Mouse (Mus musculus): ENCODE results near the gene Ifnlr1.
"Not testable (repeated sequence)": the region's sequence is repeated elsewhere in the genome, so short reads cannot be mapped to it uniquely, and the experiment has no call there.

The Ifnlr1 gene

DNA sequence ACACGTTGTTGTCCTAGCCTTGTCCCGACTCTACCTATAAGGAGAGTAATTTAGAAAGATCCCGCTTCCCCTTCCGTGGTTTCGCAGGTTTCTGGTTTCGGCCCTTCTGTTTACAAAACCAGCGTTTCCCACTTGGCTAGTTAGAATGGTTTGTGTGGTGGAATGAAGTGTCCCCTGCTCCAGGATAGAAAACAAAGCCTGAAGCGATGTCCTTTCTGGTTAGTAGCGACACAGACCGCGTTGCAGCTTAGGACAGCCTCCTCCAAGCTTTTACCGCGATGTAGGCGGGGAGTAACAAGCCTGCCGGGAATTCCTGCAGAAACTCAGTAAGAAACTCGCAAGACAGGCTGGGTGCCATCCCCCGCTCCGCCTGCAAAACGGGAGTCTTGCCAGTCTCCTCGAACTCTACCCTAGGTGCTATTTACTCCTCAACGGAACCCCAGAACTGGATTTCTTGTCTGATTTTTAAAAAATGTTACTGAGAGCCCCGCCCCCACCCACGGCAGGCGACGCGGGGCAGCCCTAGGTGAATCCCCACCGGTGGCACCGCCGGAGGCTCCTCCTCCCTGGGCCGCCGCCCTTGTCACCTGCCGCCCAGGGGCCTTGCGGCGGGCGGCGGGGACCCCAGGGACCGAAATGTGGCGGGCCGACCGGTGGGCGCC, at the start of gene Ifnlr1:
Gene Ifnlr1 (plus strand): TSS at position 382 of the 662 bp plus-strand sequence.
- DNase-seq (ENCODE audit: low read depth, low spot score): no peak

DNA sequence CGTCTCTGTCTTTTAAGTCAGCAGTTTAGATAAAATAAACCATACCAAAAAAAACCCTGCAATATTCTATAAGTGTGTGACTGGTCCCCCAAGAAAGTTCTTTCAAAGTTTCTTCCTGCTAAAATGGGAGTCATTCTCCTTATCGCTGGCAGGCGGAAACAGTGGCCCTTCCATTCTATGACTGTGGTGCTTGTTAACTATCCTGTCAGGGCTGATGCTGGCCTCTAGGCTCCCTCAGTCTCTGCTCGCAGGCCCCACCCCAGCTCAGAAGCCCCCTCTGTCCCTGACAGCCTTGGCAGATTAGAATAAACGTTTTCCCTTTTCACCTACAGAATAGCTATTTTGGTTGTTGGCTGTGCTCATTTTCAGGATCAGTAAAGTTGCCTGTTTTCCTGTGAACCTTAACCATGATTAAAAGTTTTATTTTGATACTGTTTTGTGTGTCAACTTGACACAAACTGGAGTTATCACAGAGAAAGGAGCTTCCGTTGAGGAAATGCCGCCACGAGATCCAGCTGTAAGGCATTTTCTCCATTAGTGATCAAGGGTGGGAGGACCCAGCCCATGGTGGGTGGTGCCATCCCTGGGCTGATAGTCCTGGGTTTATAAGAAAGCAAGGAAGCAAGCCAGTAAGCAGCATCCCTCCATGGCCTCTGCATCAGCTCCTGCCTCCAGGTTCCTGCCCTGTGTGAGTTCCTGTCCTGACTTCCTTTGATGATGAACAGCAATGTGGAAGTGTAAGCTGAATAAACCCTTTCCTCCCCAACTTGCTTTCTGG, 44.6 kb upstream of the Ifnlr1 start:
- not testable (repeated sequence) for DNase-seq (ENCODE audit: low read depth, low spot score)

DNA sequence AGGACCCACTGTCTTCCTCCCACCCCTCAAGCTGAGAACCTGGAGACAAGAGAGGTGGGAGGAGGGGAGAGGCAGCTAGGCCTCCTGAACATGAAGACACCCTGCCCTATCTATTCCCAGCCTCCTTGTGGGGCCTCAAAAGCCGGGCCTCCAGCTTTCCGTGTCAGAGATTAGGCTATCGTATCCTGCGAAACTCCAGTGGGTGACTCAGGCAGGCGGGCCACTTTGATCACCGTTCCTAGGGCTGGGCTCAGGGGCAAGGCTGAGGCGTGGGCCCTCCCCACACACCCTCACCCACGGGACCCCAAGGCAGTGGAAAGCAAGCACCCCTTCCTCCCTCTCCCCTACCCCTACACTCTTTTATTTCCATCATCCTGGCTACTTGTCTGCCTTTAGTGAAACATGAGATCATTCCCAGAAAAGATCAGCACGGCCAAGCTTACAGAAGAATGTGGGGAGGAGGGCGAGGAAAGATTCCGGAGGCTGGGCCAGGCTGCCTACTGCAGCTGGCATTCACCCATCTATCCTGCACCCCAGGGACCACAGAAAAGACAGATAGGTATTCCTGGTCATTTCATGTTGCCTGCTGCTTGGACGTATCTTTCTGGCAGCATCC, 41.0 kb upstream of the Ifnlr1 start:
- DNase-seq (ENCODE audit: low read depth, low spot score): no peak

DNA sequence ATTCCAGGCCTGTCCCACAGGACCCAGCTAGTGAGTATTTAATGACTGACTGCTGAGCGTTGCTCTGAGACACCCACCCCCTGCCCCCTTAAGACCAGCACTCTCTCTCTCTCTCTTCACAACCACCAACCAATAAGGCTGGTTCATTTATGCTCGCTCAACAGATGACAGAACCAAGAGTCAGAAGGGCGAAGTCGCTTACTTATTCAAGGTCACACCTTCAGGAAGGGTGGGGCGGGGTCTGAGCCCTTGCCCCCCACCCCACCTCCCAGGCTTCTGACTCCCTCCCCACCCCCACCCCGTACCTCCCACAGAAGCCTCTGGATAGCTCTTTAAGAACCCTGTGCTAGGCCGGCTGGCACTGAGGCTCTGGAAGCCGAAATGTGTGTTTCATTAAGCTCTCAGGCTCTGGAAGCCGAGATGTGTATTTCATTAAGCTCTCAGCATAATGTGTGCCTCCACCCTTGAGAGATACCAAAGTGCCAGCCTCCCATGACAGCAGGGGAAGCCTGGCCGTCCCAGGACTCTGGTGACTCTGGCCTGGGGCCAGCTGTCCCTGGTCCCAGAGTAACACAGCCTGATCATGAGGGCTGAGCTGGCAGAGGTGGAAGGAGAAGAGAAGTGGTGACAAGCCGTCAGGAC, 33.0 kb upstream of the Ifnlr1 start:
- DNase-seq (ENCODE audit: low read depth, low spot score): no peak

DNA sequence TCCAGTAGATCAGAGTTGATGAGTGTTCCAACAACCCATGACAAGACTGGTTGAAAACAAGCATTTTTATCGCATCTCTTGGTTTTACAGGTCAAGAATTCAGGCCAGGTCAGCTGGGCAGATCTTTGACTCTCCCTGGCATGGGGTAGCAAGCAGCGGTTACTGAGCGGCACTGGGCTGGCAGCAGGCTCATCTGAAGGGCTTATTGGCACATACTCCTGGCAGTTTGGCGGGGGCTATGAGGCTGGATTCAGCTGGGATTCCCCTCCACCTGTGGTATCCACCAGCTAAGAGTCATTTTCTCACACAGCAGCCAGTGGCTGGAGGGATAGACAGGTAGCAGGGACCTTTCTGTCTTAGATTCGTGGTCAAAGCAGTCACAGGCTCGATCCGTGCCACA, 32.1 kb upstream of the Ifnlr1 start:
- DNase-seq (ENCODE audit: low read depth, low spot score): no peak

DNA sequence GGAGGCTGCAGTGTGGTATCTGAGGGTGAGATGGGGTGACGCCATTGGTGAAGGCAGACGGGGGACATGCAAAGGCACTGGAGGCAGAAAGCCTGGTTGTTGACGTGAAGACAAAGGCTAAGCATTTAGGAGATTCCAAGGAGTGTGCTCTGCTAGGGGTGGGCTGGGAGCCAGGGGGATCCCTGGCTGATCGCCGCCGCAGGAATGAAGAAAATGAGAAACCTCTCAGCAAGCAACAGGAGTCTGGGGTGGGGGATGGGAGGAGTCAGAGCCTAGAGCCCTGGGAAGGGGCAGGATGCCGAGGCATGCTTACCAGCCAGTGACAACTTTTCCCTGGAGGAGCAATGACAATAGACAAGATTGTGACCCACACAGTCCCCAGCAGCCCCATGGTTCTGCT, 30.6 kb upstream of the Ifnlr1 start:
- DNase-seq (ENCODE audit: low read depth, low spot score): no peak

DNA sequence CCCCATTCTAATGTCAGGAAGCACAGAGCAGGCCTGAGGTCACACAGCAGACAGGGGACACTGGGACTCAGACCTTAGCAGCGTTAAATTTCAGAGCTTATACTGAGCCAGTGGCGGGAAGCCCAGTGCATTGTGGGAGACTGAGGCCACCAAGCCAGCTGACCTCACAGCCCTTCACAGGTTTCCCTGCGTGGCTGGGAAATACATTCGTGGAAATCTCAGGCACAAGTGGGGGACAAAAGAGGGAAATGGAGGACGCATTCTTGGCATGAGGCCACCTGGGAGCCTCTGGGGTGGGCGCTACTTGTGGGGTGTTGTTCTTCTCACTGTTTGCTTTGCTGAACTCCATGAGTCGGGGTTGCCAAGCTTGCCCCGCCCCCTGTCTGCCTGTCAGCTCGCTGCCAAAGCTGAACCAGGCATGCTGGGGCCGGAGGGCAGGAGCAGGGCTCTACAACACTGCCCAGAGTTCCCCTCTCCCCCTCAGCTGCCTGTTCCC, 29.9 kb upstream of the Ifnlr1 start:
- DNase-seq (ENCODE audit: low read depth, low spot score): no peak

DNA sequence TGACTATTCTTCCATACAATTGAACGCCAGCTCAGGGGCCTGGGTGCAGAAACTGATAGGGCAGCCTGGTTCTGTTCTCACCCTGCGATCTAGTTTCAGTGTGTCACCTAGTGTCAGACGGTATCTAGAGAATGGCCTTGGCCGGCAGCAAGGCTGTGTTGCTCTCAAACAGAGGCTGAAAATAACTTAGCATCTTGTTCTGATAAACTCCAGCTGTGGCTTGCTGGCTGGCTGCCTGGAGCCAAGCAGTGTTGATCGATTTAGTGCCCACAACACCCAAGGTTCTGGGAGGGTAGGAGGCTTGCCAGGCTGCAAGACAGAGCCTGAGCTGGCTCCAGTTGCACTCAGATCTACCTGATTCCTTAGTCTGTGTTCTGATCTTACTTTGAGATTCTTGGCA, 27.6 kb upstream of the Ifnlr1 start:
- no peak for DNase-seq (ENCODE audit: low read depth, low spot score)

DNA sequence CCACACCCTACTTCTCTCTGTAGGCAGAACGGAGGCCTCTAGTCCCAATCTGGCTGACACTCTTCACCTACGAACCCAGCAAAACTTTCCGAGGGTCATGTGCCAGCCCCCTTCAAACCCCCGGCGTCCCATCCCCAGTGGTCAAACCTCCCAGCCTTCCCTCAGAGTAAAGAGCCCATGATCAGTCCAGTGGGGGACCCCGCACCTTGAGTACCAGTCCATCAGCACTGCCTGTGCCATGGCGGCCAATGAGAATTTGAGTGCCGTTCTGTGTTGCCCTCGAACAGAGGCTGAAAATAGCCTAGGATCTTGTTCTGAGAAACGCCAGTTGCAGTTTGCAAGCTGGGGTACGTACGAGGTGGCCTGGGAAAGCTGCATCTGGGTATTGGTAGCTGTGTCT, 27.2 kb upstream of the Ifnlr1 start:
- no peak for DNase-seq (ENCODE audit: low read depth, low spot score)

DNA sequence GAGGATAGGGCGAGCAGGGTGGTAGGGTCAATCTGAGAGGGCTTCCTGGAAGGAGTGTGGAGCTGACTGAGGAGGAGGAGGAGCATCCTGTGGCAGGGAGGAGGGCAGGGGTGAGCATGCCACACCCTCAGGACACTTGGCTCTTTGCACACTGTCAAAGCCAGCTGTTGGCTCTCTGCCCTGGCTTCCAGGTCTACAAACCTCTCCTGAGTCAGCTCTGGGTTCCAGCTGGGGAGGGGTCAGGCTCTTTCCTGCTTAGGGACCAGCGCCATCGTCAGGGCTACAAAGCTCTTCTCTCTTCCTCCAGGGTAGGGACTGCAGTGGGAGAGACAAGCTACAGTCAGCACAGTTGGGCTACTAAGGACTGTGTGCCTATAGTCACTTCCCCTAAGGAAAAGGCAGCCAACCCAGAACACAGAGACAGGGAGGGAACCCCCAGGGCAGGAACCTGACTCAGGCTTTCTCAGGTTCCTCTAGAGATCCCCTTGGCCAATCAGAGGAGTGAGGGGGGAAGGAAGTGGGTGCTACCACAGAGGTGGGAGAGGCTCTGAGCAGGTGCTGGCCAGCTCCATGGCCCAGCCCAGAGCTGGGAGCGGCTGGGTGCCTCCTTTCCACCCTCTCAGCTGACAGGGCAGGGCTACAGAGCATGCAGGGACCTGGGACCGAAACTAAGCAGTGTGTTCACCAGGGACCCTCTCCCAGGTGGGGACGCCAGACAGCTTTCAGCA, 24.8 kb upstream of the Ifnlr1 start:
- DNase-seq (ENCODE audit: low read depth, low spot score): no peak

DNA sequence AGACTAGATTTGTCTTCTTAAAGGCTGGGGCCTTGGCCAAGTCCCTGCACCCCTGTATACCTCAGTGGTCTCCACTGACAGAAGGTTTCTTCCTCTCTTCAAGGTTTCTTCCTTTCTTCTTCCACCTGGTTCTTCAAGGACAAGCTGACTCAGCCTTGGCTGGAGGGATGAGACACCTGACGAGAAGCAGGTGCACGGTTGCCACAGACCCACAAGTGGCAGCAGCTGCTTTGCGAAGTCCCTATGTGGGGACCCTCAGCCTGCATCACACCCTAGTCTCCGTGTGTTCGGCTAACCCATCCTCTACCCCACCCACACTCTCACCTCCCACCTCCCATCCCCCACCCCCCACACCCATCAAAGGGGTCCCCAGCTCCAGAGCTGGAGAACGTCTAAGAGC, 24.1 kb upstream of the Ifnlr1 start:
- DNase-seq (ENCODE audit: low read depth, low spot score): no peak

DNA sequence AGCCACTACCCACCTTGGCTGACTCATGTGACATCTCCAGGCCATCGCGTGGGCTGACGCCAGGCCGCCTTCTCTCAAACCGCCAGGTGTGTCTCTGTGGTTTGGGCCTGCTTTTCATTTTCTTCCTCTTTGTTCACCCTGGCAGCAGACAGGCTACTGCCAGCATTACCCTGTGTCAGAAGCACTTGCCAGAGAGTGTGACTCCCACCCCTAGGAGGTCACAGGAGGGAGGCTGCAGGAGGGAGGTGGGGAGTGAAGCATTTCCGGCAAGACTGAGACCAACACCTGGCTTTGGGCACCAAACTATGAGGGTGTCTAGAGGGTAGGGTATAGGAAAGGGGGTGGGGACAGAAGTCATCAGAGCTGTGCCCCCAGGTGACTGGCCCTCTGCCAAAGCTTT, 21.4 kb upstream of the Ifnlr1 start:
- DNase-seq (ENCODE audit: low read depth, low spot score): no peak

DNA sequence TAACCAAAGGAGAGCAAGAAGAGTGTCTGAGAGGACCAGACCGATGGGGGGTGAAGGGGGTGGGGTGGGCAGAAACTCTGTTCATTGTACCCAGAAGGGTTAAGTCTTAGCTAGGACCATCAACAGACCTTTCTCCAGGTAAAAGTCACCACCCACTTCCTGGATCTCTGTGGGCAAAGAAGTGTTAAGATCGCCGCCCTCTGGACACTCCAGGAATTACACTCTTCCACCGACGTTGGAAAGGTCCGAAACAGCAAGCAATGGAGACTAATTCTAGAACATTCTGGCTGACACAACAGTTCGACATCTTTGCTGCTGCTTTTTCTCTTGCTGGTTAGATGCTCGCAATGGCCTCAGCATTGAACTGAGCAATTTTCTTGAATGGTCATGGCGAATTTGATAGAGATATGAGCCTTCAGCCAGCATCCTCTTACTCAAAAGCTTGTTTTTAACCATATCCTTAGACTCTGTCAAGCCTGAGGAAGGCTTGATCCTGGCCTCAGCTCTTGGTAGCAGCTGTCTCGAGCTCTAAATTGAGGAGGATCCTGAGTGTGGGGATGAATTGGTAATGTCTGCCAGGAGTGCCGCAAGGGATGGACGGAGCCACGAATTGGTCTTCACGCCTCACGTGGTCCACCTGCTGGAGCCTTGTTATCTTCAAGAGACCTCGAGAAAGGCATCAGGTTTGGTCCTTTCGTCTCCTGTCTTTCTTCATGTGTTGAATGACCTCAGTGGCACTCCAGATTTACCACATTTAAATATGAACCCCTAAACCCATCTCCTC, 19.7 kb upstream of the Ifnlr1 start:
- no peak for DNase-seq (ENCODE audit: low read depth, low spot score)

DNA sequence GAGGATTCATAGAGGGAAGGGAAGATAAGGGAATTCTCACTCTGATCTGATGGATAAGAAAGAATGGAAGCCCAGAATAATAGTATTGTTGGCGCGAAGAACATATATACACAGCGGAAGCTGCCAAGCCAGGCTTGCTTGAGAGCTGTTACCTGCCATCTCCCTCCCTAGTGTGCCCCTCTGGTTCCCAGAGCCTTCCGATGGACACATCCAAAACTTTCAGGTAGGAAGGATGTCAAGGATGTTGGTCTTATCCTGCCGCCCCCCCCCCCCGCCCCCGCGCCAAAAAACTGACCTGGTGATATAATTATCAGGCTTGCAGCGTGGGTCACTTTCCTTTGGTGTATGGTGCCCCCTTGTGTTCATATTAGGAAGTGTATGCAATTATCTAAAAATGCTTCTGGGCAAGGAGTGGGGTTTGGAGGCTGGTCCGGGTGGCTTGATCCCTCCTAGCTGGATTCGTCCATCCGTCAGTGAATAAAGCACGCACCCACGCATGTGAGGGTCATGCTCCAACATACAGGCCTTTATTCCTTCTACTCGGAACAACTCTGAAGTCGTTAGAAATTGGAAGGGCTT, 18.7 kb upstream of the Ifnlr1 start:
- peak; percentile 45 for DNase-seq (ENCODE audit: low read depth, low spot score)

DNA sequence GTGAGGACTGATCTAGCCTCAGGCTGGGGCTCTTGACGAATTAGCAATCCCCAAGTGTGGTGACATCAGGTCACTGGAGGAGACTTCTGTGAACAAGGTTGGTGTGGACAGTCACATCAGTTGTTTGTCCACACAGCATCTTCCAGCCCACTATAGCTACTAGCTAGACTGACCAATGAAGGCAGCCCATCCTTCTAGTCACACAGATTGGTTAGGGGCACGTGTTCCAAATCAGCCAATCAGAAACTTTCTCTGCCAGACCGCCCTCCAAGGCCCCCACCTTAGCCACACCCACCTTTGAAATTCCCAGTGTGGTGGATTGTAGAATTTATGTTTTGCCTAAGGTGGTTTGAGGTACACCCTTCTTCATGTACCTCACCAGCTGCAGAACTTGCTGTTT, 12.6 kb upstream of the Ifnlr1 start:
- no peak for DNase-seq (ENCODE audit: low read depth, low spot score)

DNA sequence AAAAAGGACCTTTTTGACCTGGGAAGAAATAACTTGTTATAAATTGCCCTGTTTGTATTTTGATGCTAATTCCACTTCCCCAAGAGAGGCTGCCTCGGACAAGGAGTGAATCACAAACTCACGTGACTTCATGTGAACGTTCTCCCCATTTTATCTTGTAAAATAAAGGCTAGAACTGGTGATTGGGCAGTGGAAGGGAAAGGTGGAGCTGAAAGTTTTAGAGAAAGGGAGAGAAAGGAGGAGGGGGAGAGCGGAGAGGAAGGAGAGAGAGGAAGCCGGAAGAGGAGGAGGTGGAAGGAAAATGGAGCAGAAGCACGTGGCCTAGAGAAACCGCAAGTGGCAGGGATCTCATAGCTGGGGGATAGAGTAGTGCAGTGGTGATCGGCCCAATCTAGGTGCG, 11.1 kb upstream of the Ifnlr1 start:
- DNase-seq (ENCODE audit: low read depth, low spot score): no peak

DNA sequence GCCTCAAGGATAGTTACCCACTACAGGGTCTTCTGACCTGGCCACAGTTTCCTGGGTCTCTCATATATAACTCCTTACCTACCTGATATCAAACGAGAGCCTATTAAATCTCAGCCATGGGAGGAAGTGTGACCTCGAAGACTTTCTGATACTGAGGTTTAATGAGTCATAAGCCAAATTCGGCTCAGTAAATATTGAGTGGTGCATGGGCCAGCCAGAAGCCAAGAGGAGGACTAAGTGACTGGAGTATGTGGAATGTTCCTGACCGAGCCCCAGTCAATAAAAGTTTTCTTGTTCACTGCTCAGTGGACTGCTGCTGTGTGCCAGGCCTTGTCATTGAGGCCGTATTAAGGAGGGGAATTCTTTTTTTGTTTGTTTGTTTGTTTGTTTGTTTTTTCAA, 9.6 kb upstream of the Ifnlr1 start:
- DNase-seq (ENCODE audit: low read depth, low spot score): no peak

DNA sequence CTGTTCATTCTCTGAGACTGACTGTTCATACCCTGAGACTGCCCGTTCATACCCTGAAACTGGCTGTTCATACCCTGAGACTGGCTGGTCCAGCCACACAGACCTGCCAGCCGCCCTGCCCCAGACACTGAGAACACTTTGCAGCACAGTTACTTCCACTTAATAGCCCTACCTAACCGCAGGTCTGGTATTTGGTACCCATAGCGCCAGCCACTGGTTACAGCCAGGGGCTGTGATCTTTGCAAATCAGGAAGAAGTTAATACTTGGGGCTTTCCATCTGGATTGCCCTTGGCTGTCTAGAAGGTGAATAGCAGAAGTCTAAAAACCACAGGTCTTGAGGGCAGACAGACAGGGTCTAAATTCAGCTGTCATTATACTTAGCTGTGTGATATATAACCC, 6.8 kb upstream of the Ifnlr1 start:
- no peak for DNase-seq (ENCODE audit: low read depth, low spot score)

DNA sequence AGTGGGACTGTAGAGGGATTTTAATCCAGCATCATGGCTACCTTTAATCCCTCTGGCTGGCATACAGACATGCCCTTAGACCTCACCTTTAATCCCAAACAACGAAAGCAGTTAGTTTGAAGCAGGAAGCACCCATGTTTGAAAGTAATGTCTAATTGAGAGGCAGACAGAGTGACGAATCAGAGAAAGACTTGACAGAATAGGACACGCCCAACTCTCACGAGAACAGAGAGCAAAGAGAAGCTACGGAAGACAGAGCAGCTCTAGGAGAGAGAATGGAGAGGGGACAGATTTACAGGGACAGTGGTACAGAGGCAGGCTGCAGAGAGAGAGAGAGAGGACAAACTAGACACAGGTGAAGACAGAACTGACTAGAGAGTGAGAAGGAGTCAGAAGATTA, 4.3 kb upstream of the Ifnlr1 start:
- no peak for DNase-seq (ENCODE audit: low read depth, low spot score)

DNA sequence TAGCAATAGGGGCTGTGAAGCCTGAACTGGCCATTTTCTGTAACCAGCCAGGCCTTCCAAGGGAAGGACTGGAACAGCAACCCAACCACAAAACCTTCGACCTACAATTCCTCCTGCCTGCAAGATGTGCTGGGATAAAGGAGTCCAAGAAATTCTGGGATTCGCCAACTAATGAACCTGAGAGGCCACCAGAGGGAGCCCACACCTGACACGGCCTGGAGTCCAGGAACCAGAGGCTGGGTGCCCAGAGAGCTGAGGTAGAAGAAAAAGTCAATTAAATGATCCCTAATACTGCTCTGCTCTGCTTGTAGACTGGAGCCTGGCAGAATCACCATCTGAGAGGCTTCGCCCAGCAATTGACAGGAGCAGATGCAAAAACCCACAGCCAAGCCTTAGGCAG, 2.5 kb upstream of the Ifnlr1 start:
- DNase-seq (ENCODE audit: low read depth, low spot score): no peak

DNA sequence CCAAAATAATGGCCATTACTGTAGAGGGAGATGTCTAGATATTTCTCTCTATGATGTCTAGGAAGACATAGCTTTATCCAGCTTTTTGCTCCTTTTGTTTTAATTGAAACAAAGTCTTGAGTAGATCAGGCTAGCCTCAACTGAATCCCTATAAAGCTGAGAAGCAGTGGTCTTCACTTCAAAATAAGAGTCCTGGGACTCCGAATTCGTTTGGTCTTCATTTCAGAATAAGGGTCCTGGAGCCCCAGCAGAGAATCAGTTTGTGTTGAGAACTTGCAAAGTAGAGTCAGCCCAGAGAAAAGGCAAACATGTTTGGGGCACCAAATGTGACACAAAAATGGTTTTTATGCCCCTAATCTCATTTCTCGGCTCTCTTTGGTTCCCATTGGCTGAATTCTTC, 1.4 kb upstream of the Ifnlr1 start:
- no peak for DNase-seq (ENCODE audit: low read depth, low spot score)

Data from retina, adult 2 months (tissue).